Mouse (Mus musculus) MEL (cell line): Measurements from ENCODE around the gene Rab10.

Source experiments
- CTCF ChIP-seq, 3 experiments: IDR thresholded peaks in 2 of 3; conservative IDR thresholded peaks in 1 of 3; 2 replicates each; pipeline ENCODE4 v1.5.1; 2011 to 2012; ENCODE audit warnings: low read length in 3 of 3, low read depth in 2 of 3, mild to moderate bottlenecking in 2 of 3, improper control_type of control experiment in 1 of 3, inconsistent platforms in 1 of 3, mixed read lengths in 1 of 3, moderate library complexity in 1 of 3; ENCODE audit not compliant: control insufficient read depth in 1 of 3, insufficient read depth in 1 of 3, poor library complexity in 1 of 3, severe bottlenecking in 1 of 3
- EP300 ChIP-seq, 2 experiments: IDR thresholded peaks; 2 replicates each; pipeline ENCODE4 v1.6.1; 2011; ENCODE audit warnings: improper control_type of control experiment in 2 of 2, low read length in 2 of 2, low read depth in 1 of 2, mild to moderate bottlenecking in 1 of 2
- GABPA ChIP-seq: IDR thresholded peaks from 2 replicates; pipeline ENCODE4 v1.6.1; 2012; ENCODE audit warnings: low read depth, mild to moderate bottlenecking, inconsistent platforms, low read length, improper control_type of control experiment, moderate library complexity
- KAT2A ChIP-seq: conservative IDR thresholded peaks from 2 replicates; pipeline ENCODE4 v1.6.1; 2012; ENCODE audit warnings: low read depth, low read length, improper control_type of control experiment, inconsistent platforms
- MAX ChIP-seq: IDR thresholded peaks from 2 replicates; pipeline ENCODE4 v1.6.1; 2011; ENCODE audit warnings: low read length, improper control_type of control experiment
- POLR2A ChIP-seq, 2 experiments: IDR thresholded peaks; 2 replicates each; pipeline ENCODE4 v1.6.1; 2011 to 2012; ENCODE audit warnings: low read length in 2 of 2, mild to moderate bottlenecking in 2 of 2, control low read depth in 1 of 2, improper control_type of control experiment in 1 of 2, low read depth in 1 of 2, moderate library complexity in 1 of 2; ENCODE audit not compliant: control insufficient read depth in 1 of 2, insufficient read depth in 1 of 2, poor library complexity in 1 of 2
- SMC3 ChIP-seq: IDR thresholded peaks from 2 replicates; pipeline ENCODE4 v1.6.1; 2011; ENCODE audit warnings: low read depth, low read length, improper control_type of control experiment

DNA sequence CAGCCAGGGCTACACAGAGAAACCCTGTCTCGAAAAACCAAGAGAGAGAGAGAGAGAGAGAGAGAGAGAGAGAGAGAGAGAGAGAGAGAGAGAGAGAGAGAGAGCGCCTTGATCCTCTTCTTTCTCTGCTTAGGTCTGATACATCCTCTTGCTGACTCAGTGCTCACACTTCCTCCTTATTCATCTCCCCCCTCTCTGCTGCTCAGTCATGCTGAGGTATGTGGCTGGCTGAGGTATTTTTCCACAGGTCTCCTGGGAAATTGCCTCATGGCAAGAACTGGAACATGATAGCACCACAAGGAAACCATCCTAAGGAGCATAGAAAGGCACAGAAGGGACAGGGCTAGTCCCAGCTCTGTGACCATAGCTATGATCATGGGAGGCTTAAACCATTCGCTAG is 39.6 kb upstream of the Rab10 start:
- no peak for TF ChIP-seq MAX
- TF ChIP-seq EP300 (IDR thresholded peaks at IDR 0.05; ENCODE audit: low read depth in 1 of 2, low read length in 2 of 2): no peak
- no peak for TF ChIP-seq POLR2A (IDR thresholded peaks at IDR 0.05; ENCODE audit: control insufficient read depth in 1 of 2, insufficient read depth in 1 of 2, low read depth in 1 of 2, low read length in 2 of 2, poor library complexity in 1 of 2)
- no peak for TF ChIP-seq CTCF (IDR thresholded peaks at IDR 0.05 in 2 of 3, conservative IDR thresholded peaks at IDR 0.05 in 1 of 3; ENCODE audit: control insufficient read depth in 1 of 3, insufficient read depth in 1 of 3, low read depth in 2 of 3, low read length in 3 of 3, poor library complexity in 1 of 3, severe bottlenecking in 1 of 3)
- no peak for TF ChIP-seq SMC3
- no peak for TF ChIP-seq KAT2A
- no peak for TF ChIP-seq GABPA
